Mouse (Mus musculus) stomach, embryonic 15.5 days (tissue): ENCODE data around the gene Cth. TPM values are rescaled to one million over a fixed set of nuclear protein-coding genes. Genes with fewer than 3 reads are reported as not detected.
"Not testable (repeated sequence)": the region's sequence is repeated elsewhere in the genome, so short reads cannot be mapped to it uniquely, and the experiment has no call there.

Experiments
- ATAC-seq: fragments of 200-750 bp; cut with Nextera tagmentation; 2 replicates; pipeline ENCODE4 v1.8.0; 2017; ENCODE audit warnings: low read depth, moderate number of reproducible peaks, moderate TSS enrichment; ENCODE audit not compliant: insufficient read depth, low FRiP score
- H3K27ac ChIP-seq: fragments of 300-500 bp; sonication (generic); 2 replicates; pipeline ENCODE4 v1.5.1; 2015; ENCODE audit warnings: mild to moderate bottlenecking, inconsistent platforms
- H3K27me3 ChIP-seq: fragments of 300-500 bp; sonication (generic); replicated peaks from 2 replicates; pipeline ENCODE4 v1.6.1; 2015; ENCODE audit warnings: inconsistent platforms
- H3K36me3 ChIP-seq: fragments of 300-500 bp; sonication (generic); 2 replicates; pipeline ENCODE4 v1.6.1; 2015; ENCODE audit warnings: inconsistent platforms
- H3K4me1 ChIP-seq: fragments of 300-500 bp; sonication (generic); 2 replicates; pipeline ENCODE4 v1.6.1; 2015; ENCODE audit warnings: inconsistent platforms
- H3K4me2 ChIP-seq: fragments of 300-500 bp; sonication (generic); 2 replicates; pipeline ENCODE4 v1.6.1; 2015; ENCODE audit warnings: mild to moderate bottlenecking, inconsistent platforms
- H3K4me3 ChIP-seq: fragments of 300-500 bp; sonication (generic); replicated peaks from 2 replicates; pipeline ENCODE4 v1.5.1; 2015; ENCODE audit warnings: inconsistent platforms
- H3K9ac ChIP-seq: fragments of 300-500 bp; sonication (generic); 2 replicates; pipeline ENCODE4 v1.6.1; 2015; ENCODE audit warnings: inconsistent platforms
- H3K9me3 ChIP-seq: fragments of 300-500 bp; sonication (generic); 2 replicates; pipeline ENCODE4 v1.6.1; 2016; ENCODE audit warnings: inconsistent platforms
- WGBS: fragments of 180-500 bp; shearing (Covaris S2); methylation state at CpG from one replicate; pipeline ENCODE4 v1.1.7; 2015; 5-methylcytosine and 5-hydroxymethylcytosine counted together
- polyA plus RNA-seq: library from polyadenylated mRNA; unstranded; fragments of >200 nt; fragmentation: Nextera tagmentation; extraction: Ambion mirVana; gene quantifications from 2 replicates; pipeline ENCODE4 v1.2.1, GENCODE M21; 2015

Gene Cth
- polyA plus RNA-seq, 1 experiment from 2014 or later: 26.6 TPM

GRCm38 (mm10) chr3:157933223-157933622 lies 8.3 kb upstream of the Cth start:
- H3K4me3 ChIP-seq, H3K36me3 ChIP-seq, H3K27ac ChIP-seq, H3K27me3 ChIP-seq, H3K9ac ChIP-seq, H3K4me1 ChIP-seq, H3K4me2 ChIP-seq, ATAC-seq, H3K9me3 ChIP-seq: not testable (repeated sequence)
- 84% methylated on average over 5 of the region's 6 CpGs for WGBS

DNA sequence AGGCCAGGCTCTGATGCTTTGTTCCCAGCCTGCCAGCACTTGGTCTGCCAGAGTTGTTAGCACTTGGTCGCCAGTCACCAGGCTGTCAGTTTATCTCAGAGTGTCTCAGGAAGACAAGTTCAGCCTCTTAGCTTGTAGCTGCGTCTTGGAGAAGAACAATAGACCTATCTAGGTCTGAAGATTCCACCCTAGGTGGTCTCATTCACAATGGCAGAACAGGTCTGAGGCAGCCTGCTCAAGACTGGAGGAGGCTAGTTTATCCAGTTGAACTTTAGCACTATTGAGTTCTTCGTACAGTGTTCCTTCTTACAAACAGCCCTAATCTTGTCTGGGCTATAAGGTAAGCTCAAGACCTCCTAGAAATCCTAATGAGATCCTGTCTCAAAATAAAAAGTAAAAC lies 7.2 kb upstream of the Cth start:
- no peaks in the 10 kb centered on the region for H3K27me3 ChIP-seq
- H3K4me3 ChIP-seq: no peak overlapping the region
- H3K9ac ChIP-seq: no peak overlapping the region
- H3K4me2 ChIP-seq: no peak overlapping the region
- no peak overlapping the region for H3K27ac ChIP-seq
- H3K9me3 ChIP-seq: no peaks in the 10 kb centered on the region
- 38% methylated on average over 3 of the region's 3 CpGs for WGBS
- no peaks in the 10 kb centered on the region for H3K4me1 ChIP-seq
- no peaks in the 10 kb centered on the region for H3K36me3 ChIP-seq
- ATAC-seq: no peak

DNA sequence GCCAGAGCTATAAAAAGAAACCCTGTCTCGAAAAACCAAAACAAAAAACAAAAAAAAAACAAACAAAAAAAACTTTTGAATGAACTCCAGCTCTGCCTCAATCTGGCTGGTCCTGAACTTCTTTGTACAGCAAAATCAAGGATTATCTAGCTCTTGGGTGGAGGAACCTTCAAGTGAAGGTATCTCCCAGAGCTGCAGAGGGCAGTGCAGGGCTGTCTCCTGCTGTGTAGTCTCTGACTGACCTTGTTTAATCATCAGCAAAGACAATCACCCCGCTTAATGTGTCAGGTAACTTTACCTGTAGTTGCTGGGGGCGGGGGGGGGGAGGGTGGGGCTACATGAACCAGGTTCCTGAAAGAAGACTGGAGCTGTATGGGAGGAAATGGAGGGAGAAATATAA lies 6.7 kb upstream of the Cth start:
- no peaks in the 10 kb centered on the region for H3K4me1 ChIP-seq
- no peak for ATAC-seq
- no peaks in the 10 kb centered on the region for H3K9me3 ChIP-seq
- H3K9ac ChIP-seq: no peak overlapping the region
- H3K36me3 ChIP-seq: no peaks in the 10 kb centered on the region
- H3K27ac ChIP-seq: no peak overlapping the region
- WGBS: 53% methylated on average over 3 of the region's 3 CpGs
- H3K4me2 ChIP-seq: no peak overlapping the region
- no peaks in the 10 kb centered on the region for H3K27me3 ChIP-seq
- no peak overlapping the region for H3K4me3 ChIP-seq

- no peak overlapping the region for H3K27ac ChIP-seq
- H3K4me2 ChIP-seq: no peak overlapping the region
- H3K36me3 ChIP-seq: no peaks in the 10 kb centered on the region
- no peak overlapping the region for H3K4me3 ChIP-seq
- 79% methylated on average over 1 of the region's 1 CpGs for WGBS
- no peaks in the 10 kb centered on the region; the same call in 1 of the 2 replicates for H3K4me1 ChIP-seq
- no peaks in the 10 kb centered on the region for H3K9me3 ChIP-seq
- no peak overlapping the region for H3K9ac ChIP-seq
- no peaks in the 10 kb centered on the region for H3K27me3 ChIP-seq
- no peak for ATAC-seq
These were observed 4.5 kb upstream of the Cth start for GRCm38 (mm10) chr3:157929417-157929816.

DNA sequence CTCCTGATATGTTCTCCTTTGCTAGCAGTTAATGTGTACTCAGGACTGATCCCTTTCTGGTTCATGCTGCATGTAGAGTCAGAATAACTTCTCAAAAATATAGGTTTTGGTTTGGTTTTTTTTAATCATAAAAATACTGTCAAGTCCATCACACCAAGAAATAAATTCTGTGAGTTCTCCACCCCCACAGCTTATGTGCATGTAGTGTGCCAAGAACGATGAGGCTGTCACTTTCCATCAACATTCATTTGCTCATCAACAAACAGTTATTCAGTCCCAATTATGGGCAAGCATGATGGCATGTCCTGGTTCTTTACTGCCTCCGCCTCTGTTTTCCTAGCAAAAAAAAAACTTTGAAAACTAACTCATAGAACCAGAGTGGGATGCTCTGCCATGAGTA lies 3.9 kb upstream of the Cth start:
- Histone ChIP-seq H3K27me3 (no peaks in the 10 kb centered on the region), H3K4me3 (no peak overlapping the region), H3K4me2 (no peak overlapping the region), H3K36me3 (no peaks in the 10 kb centered on the region), H3K4me1 (no peaks in the 10 kb centered on the region; the same call in 1 of the 2 replicates), H3K9ac (no peak overlapping the region), H3K27ac (no peak overlapping the region), H3K9me3 (no peaks in the 10 kb centered on the region)
- 75% methylated on average over 2 of the region's 2 CpGs for WGBS
- ATAC-seq: no peak

DNA sequence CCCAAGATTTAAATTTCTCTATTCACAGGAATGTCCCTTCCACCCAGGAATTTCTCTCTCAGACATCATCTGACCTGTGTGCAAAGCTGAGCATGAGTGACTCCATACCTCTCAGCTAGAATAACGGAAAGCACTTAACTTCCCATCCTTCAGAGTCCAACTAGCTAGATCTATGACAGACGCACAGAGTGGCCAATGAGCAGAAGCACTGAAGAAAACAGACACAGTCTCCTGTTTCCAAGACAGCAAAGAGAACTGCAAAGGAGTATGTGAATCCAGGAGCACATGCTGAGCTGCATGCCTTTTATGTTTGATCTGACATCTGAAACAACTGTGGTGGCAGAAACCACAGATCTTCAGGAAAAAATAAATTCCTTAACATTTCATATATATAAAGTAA lies 1.9 kb upstream of the Cth start:
- Histone ChIP-seq H3K27me3 (no peaks in the 10 kb centered on the region), H3K4me1 (no peaks in the 10 kb centered on the region; the same call in 1 of the 2 replicates), H3K27ac (no peak overlapping the region), H3K9me3 (no peaks in the 10 kb centered on the region), H3K9ac (no peak overlapping the region), H3K4me3 (no peak overlapping the region), H3K36me3 (no peaks in the 10 kb centered on the region), H3K4me2 (no peak overlapping the region)
- 43% methylated on average over 2 of the region's 2 CpGs for WGBS
- ATAC-seq: no peak

- 81% methylated on average over 14 of the region's 14 CpGs for WGBS
- Histone ChIP-seq H3K9ac (no peak overlapping the region), H3K4me1 (no peaks in the 10 kb centered on the region; the same call in 1 of the 2 replicates), H3K9me3 (no peaks in the 10 kb centered on the region), H3K36me3 (no peaks in the 10 kb centered on the region), H3K27me3 (no peaks in the 10 kb centered on the region), H3K4me2 (no peak overlapping the region), H3K4me3 (no peak overlapping the region), H3K27ac (no peak overlapping the region)
- ATAC-seq: no peak
These were observed 1.0 kb upstream of the Cth start for GRCm38 (mm10) chr3:157925706-157926510.

GRCm38 (mm10) chr3:157923268-157923835 lies 1.5 kb downstream of the Cth start:
- Histone ChIP-seq H3K27me3 (no peaks in the 10 kb centered on the region), H3K9me3 (no peaks in the 10 kb centered on the region), H3K27ac (no peak overlapping the region), H3K4me1 (no peaks in the 10 kb centered on the region; the same call in 1 of the 2 replicates), H3K36me3 (no peaks in the 10 kb centered on the region), H3K9ac (no peak overlapping the region), H3K4me2 (no peak overlapping the region), H3K4me3 (no peak overlapping the region)
- no peak for ATAC-seq
- 86% methylated on average over 3 of the region's 3 CpGs for WGBS

DNA sequence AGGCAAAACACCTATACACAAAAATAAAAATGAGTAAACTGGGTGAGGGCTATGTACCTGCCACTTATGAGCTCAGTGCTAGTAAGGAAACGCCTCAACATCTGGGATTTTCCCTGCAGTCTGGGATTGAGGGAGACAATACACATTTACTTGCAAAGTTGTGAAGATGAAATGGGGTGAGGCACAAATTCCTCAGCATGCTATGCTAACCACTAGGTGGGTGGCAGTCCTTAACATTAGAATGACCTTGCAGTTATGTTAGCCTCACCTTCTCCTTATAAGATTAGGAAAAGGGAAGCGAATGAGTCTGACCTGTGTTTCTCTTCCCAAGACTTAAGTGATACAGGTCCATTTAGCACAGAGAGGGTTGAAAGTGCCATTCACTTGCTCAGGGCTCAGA lies 3.5 kb downstream of the Cth start:
- H3K4me3 ChIP-seq: no peak overlapping the region
- ATAC-seq: no peak
- H3K27ac ChIP-seq: no peak overlapping the region
- 85% methylated on average over 2 of the region's 2 CpGs for WGBS
- H3K4me2 ChIP-seq: no peak overlapping the region
- no peaks in the 10 kb centered on the region for H3K27me3 ChIP-seq
- H3K9me3 ChIP-seq: no peaks in the 10 kb centered on the region
- no peak overlapping the region for H3K9ac ChIP-seq
- no peaks in the 10 kb centered on the region for H3K36me3 ChIP-seq
- H3K4me1 ChIP-seq: no peaks in the 10 kb centered on the region; the same call in 1 of the 2 replicates

DNA sequence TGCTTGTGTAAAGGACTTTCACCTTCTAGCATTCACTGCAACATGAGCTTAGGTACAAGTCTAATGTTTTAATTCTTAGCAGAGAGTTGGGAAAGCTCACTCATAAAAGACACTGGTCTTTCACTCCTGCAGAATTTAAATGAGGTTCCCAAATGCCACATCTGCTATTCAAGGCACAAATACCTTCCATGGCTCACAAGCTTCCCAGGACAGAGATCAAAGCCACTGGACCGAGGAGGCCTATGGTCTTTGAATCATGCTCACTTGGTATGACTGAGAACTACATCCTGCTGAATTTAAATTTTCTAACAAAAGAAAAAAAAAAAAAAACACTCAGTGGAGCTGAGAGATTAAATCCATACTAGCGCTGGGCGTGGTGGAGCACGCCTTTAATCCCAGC lies 8.5 kb downstream of the Cth start:
- Histone ChIP-seq H3K27me3 (no peaks in the 10 kb centered on the region), H3K27ac (no peak overlapping the region), H3K4me3 (no peak overlapping the region), H3K4me1 (no peaks in the 10 kb centered on the region), H3K9me3 (no peaks in the 10 kb centered on the region), H3K4me2 (no peak overlapping the region), H3K9ac (no peak overlapping the region), H3K36me3 (no peaks in the 10 kb centered on the region)
- 90% methylated on average over 4 of the region's 4 CpGs for WGBS
- ATAC-seq: no peak

- no peak overlapping the region for H3K4me3 ChIP-seq
- no peaks in the 10 kb centered on the region for H3K27me3 ChIP-seq
- H3K9me3 ChIP-seq: no peaks in the 10 kb centered on the region
- 76% methylated on average over 2 of the region's 2 CpGs for WGBS
- no peak overlapping the region for H3K4me2 ChIP-seq
- H3K27ac ChIP-seq: no peak overlapping the region
- no peak overlapping the region for H3K9ac ChIP-seq
- no peaks in the 10 kb centered on the region for H3K36me3 ChIP-seq
- H3K4me1 ChIP-seq: no peaks in the 10 kb centered on the region
- ATAC-seq: no peak
These were observed 12.7 kb downstream of the Cth start for GRCm38 (mm10) chr3:157912155-157912554.

- ATAC-seq: no peak
- Histone ChIP-seq H3K4me3 (no peak overlapping the region), H3K4me2 (no peak overlapping the region), H3K36me3 (no peaks in the 10 kb centered on the region), H3K4me1 (no peaks in the 10 kb centered on the region), H3K9ac (no peak overlapping the region), H3K27me3 (no peaks in the 10 kb centered on the region), H3K9me3 (no peaks in the 10 kb centered on the region), H3K27ac (no peak overlapping the region)
- 79% methylated on average over 3 of the region's 3 CpGs for WGBS
These were observed 14.6 kb downstream of the Cth start for GRCm38 (mm10) chr3:157910262-157910661.
